Mouse (Mus musculus): ENCODE results near the gene Pik3r1. TPM values are rescaled to one million over a fixed set of nuclear protein-coding genes. Genes with fewer than 3 reads are reported as not detected.

The Pik3r1 gene
- polyA plus RNA-seq, 1 experiment from 2014 or later: 14.4 TPM

DNA sequence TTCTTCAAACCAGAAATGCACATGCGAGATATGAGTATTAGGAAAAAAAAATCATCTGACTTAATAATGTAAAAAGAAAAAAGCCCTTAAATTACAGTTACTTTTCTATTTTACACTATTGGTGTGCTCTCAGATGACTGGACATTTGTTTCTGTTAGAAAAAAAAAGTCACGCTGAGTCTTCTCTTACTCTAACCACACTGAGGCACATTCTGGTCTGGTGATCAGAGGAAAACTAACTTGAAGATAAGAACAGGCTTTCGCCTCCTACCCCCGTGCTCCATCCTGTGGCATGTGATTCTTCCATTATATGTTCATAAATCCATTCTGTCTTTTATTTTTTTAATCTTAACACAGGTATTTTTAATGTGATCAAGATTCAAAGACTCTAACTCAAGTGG lies 30.5 kb upstream of the Pik3r1 start:
- no peak for DNase-seq (ENCODE audit: low spot score)
- WGBS: 69% methylated on average over 4 of the region's 4 CpGs
- Histone ChIP-seq H3K36me3 (no peaks in the 10 kb centered on the region), H3K27me3 (ENCODE audit: insufficient read depth, poor library complexity, severe bottlenecking) (peaks cover 5% of the 10 kb centered on the region; the same call in 1 of the 2 replicates), H3K4me1 (peaks cover 10% of the 10 kb centered on the region; the same call in 1 of the 2 replicates), H3K9me3 (no peaks in the 10 kb centered on the region), H3K27ac (no peak overlapping the region), H3K4me3 (no peak overlapping the region)

- Histone ChIP-seq H3K36me3 (no peaks in the 10 kb centered on the region), H3K27ac (no peak overlapping the region), H3K9me3 (no peaks in the 10 kb centered on the region), H3K27me3 (ENCODE audit: insufficient read depth, poor library complexity, severe bottlenecking) (peaks cover 5% of the 10 kb centered on the region; the same call in 1 of the 2 replicates), H3K4me3 (no peak overlapping the region), H3K4me1 (peaks cover 10% of the 10 kb centered on the region; the same call in 1 of the 2 replicates)
- DNase-seq (ENCODE audit: low spot score): no peak
- 55% methylated on average over 6 of the region's 6 CpGs for WGBS
Measured at GRCm38 (mm10) chr13:101796983-101797382, 29.0 kb upstream of the Pik3r1 start.

DNA sequence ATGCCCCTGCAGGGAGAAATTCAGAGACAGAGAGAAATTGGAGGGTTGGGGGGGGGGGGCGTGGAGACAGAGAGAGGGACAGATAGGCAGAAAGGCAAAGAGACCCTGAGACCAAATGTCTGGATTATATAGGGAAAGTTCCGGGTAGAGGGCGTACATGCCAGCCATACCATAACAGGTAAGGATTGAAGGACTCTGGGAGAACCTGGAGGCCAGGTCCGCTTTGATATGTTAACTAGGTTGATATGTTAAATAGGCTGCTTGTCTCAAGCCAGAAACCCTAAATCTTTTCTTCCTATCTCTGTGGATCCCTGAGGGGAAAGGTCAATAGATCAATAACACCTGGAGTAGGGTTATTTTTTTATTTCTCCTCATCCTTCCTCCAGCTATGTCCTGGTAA lies 17.7 kb upstream of the Pik3r1 start:
- Histone ChIP-seq H3K4me3 (no peak overlapping the region), H3K27me3 (ENCODE audit: insufficient read depth, poor library complexity, severe bottlenecking) (no peaks in the 10 kb centered on the region), H3K4me1 (no peaks in the 10 kb centered on the region), H3K9me3 (no peaks in the 10 kb centered on the region), H3K36me3 (no peaks in the 10 kb centered on the region), H3K27ac (no peak overlapping the region)
- no peak for DNase-seq (ENCODE audit: low spot score)
- WGBS: 91% methylated on average over 3 of the region's 4 CpGs

GRCm38 (mm10) chr13:101784651-101785289 lies 16.8 kb upstream of the Pik3r1 start:
- 90% methylated on average over 13 of the region's 13 CpGs for WGBS
- H3K4me1 ChIP-seq: no peaks in the 10 kb centered on the region
- H3K9me3 ChIP-seq: no peaks in the 10 kb centered on the region
- no peak overlapping the region for H3K4me3 ChIP-seq
- no peak overlapping the region for H3K27ac ChIP-seq
- no peaks in the 10 kb centered on the region for H3K27me3 ChIP-seq (ENCODE audit: insufficient read depth, poor library complexity, severe bottlenecking)
- no peak for DNase-seq (ENCODE audit: low spot score)
- H3K36me3 ChIP-seq: no peaks in the 10 kb centered on the region

DNA sequence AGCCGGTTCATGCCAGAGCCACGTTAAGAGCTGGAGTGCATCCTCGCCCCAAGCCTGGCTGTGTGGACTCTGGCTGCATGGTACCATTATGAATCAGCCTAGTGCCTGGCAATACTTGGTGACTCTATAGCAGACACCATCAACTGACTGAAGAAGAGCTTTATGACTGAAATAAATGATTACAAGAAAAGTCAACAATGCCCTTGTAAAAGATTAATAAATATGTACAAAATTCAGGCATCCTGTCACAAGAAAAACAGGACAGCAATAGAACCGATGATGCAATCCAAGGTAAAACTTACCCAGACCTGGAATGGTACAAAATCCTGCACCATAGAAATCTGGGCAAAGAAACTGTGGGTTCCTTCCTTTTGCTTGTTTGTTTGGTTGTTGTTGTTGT lies 11.0 kb upstream of the Pik3r1 start:
- no peaks in the 10 kb centered on the region for H3K27me3 ChIP-seq (ENCODE audit: insufficient read depth, poor library complexity, severe bottlenecking)
- H3K36me3 ChIP-seq: no peaks in the 10 kb centered on the region
- no peak overlapping the region for H3K4me3 ChIP-seq
- H3K9me3 ChIP-seq: no peaks in the 10 kb centered on the region
- H3K4me1 ChIP-seq: no peaks in the 10 kb centered on the region
- WGBS: 82% methylated on average over 4 of the region's 4 CpGs
- no peak overlapping the region for H3K27ac ChIP-seq
- no peak for DNase-seq (ENCODE audit: low spot score)

DNA sequence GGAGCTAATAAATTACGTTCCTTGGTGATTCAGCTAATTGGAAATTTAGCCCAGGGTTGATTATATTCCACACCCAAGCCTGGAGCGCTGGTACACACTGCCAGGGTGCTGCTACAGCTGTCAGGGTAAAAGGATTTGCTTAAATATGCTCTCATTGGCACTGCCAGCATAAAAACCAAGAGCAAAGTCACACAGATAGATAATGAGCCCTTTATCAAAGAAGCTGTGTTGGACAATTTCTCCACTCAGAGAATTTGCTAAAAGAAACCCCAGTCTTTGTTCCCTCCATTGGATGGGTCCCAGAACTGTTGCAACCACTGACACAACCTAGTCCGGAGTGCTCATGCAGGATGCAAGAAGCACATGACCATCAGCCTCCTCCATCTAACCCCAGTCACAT lies 9.8 kb upstream of the Pik3r1 start:
- no peak overlapping the region for H3K27ac ChIP-seq
- DNase-seq (ENCODE audit: low spot score): no peak
- no peaks in the 10 kb centered on the region for H3K4me1 ChIP-seq
- no peaks in the 10 kb centered on the region for H3K36me3 ChIP-seq
- H3K9me3 ChIP-seq: no peaks in the 10 kb centered on the region
- 86% methylated on average over 3 of the region's 3 CpGs for WGBS
- no peak overlapping the region for H3K4me3 ChIP-seq
- no peaks in the 10 kb centered on the region for H3K27me3 ChIP-seq (ENCODE audit: insufficient read depth, poor library complexity, severe bottlenecking)

GRCm38 (mm10) chr13:101771071-101771470 lies 3.1 kb upstream of the Pik3r1 start:
- no peak overlapping the region for H3K4me3 ChIP-seq
- H3K4me1 ChIP-seq: peaks cover 13% of the 10 kb centered on the region
- H3K27ac ChIP-seq: no peak overlapping the region
- H3K9me3 ChIP-seq: no peaks in the 10 kb centered on the region
- no peaks in the 10 kb centered on the region for H3K36me3 ChIP-seq
- H3K27me3 ChIP-seq (ENCODE audit: insufficient read depth, poor library complexity, severe bottlenecking): no peaks in the 10 kb centered on the region
- DNase-seq (ENCODE audit: low spot score): no peak

- Histone ChIP-seq H3K9me3 (no peaks in the 10 kb centered on the region), H3K36me3 (no peaks in the 10 kb centered on the region)
Measured at GRCm38 (mm10) chr13:101769955-101770354, 1.9 kb upstream of the Pik3r1 start.

GRCm38 (mm10) chr13:101768630-101768991 lies 594 bp upstream of the Pik3r1 start:
- Histone ChIP-seq H3K27me3 (ENCODE audit: insufficient read depth, poor library complexity, severe bottlenecking) (no peaks in the 10 kb centered on the region), H3K9me3 (no peaks in the 10 kb centered on the region), H3K27ac (peak overlapping the region; percentile 94), H3K36me3 (no peaks in the 10 kb centered on the region), H3K4me3 (peak overlapping the region; percentile 79), H3K4me1 (peaks cover 27% of the 10 kb centered on the region)
- under 1% methylated on average over 17 of the region's 17 CpGs for WGBS
- DNase-seq (ENCODE audit: low spot score): no peak

More at GRCm38 (mm10) chr13:101769955-101770354, 1.9 kb upstream of the Pik3r1 start:
- 85% methylated on average over 4 of the region's 4 CpGs for WGBS
- H3K4me3 ChIP-seq: no peak overlapping the region
- H3K27ac ChIP-seq: no peak overlapping the region
- no peaks in the 10 kb centered on the region for H3K27me3 ChIP-seq (ENCODE audit: insufficient read depth, poor library complexity, severe bottlenecking)
- peaks cover 19% of the 10 kb centered on the region for H3K4me1 ChIP-seq
- no peak for DNase-seq (ENCODE audit: low spot score)

DNA sequence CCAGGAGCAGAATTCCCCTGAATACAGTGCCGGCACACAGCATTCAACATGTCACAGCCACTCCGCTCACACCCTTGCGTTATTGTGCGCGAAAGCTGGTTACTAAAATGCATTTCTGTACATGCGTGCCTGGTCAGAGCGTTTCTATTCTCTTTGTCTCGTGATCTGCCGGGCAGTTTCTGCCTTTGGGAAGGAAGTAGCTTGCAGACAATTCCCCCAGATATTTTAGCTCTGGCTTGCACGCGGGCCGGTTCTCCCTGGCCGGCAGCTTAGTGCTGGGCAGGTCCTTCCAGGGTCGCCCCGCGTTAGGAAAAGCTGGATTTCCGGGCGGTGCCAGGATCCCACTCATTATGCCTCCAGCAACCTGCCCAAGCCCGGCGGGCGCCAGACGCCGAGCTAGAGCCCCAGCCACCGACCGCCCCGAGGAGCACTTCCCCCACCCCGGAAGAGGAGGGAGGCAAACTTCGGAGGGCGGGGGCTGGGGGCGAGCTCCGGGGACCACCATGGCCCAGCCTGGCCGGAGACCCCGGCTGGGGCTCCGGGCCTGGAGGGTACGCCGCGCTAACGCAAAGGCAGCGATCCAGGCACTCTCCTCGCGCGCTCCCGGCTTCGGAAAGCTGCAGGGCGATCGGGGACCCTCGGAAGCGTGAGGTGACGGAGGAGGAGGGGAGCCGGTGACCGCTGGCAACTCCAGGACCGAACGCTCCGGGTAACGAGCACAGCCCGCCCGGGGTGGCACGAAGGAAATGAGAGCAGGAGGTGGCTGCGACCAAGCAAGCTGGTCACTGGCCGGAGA lies 806 bp downstream of the Pik3r1 start:
- peak; percentile 81 for DNase-seq (ENCODE audit: low spot score)
- under 1% methylated on average over 60 of the region's 60 CpGs for WGBS
- Histone ChIP-seq H3K4me3 (peak overlapping the region; percentile 79), H3K36me3 (no peaks in the 10 kb centered on the region), H3K4me1 (peaks cover 38% of the 10 kb centered on the region), H3K27ac (peak overlapping the region; percentile 94), H3K27me3 (ENCODE audit: insufficient read depth, poor library complexity, severe bottlenecking) (no peaks in the 10 kb centered on the region), H3K9me3 (no peaks in the 10 kb centered on the region)

DNA sequence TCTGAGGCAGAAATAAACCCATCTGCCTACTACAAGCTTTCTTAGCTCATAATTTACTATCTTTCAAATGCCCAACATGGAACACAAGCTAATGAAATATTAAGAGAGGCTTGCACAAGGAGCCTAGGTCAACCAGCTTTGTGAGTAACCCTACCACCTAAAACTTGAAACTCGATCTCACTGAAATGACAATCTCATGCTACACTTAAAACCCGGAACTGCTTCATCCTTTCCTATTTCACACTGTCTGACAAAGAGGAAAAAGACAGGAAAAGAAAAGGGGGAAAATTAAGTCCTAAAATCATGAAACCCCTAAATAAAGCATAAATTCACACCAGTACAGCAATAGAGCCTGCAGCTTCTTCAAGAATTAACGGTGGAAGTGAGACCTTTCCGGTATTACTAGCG lies 1.4 kb downstream of the Pik3r1 start:
- no peaks in the 10 kb centered on the region for H3K36me3 ChIP-seq
- WGBS: 1% methylated on average over 5 of the region's 5 CpGs
- H3K4me3 ChIP-seq: peak overlapping the region; percentile 79
- no peak for DNase-seq (ENCODE audit: low spot score)
- H3K4me1 ChIP-seq: peaks cover 44% of the 10 kb centered on the region
- no peaks in the 10 kb centered on the region for H3K9me3 ChIP-seq
- H3K27me3 ChIP-seq (ENCODE audit: insufficient read depth, poor library complexity, severe bottlenecking): no peaks in the 10 kb centered on the region
- H3K27ac ChIP-seq: peak overlapping the region; percentile 94

GRCm38 (mm10) chr13:101765976-101766375 lies 2.0 kb downstream of the Pik3r1 start:
- WGBS: 20% methylated on average over 3 of the region's 3 CpGs
- Histone ChIP-seq H3K9me3 (no peaks in the 10 kb centered on the region), H3K27me3 (ENCODE audit: insufficient read depth, poor library complexity, severe bottlenecking) (no peaks in the 10 kb centered on the region), H3K27ac (peak overlapping the region; percentile 94; the same call in 1 of the 2 replicates), H3K36me3 (no peaks in the 10 kb centered on the region), H3K4me1 (peaks cover 51% of the 10 kb centered on the region), H3K4me3 (peak overlapping the region; percentile 79)
- DNase-seq (ENCODE audit: low spot score): no peak

DNA sequence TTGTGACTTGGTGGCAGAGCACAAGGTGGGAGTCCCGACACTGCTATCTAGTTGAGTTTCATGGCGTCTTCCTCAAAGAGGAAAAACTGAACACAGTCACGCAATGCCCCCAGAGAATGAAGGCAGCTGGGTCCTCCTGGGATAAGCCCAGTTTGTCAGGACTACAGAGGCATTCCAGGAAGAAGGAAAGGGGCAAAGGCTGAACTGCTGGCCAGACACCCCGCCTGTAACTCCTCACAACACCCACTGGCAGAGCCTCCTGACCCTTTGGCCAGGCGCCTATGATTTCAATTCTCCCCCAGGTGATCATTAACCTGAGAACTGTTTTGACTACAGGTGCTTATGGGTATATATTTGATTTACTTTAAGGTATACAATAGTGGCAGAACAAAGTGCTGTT lies 3.9 kb downstream of the Pik3r1 start:
- Histone ChIP-seq H3K4me1 (peaks cover 69% of the 10 kb centered on the region), H3K4me3 (no peak overlapping the region), H3K36me3 (no peaks in the 10 kb centered on the region), H3K27me3 (ENCODE audit: insufficient read depth, poor library complexity, severe bottlenecking) (no peaks in the 10 kb centered on the region), H3K9me3 (no peaks in the 10 kb centered on the region), H3K27ac (no peak overlapping the region)
- no peak for DNase-seq (ENCODE audit: low spot score)
- WGBS: 59% methylated on average over 5 of the region's 5 CpGs
